8 mouse cellular contexts compared by ENCODE assay signal in genomic region chr7:90460930-90461329, GRCm38 (mm10). TPM values are rescaled to one million over a fixed set of nuclear protein-coding genes. Genes with fewer than 3 reads are reported as not detected.
DNase-seq lines count a peak whose midpoint lies in the region; ATAC-seq and TF ChIP-seq lines count a peak whose summit lies in the region.

No protein-coding gene starts in this region.

- no peak for TF ChIP-seq EP300 in ES-Bruce4 (IDR thresholded peaks at IDR 0.05; ENCODE audit: insufficient read depth, low read depth, low read length)

- H3K27ac ChIP-seq in ES-Bruce4 (ENCODE audit: insufficient read depth, low read length): no peak overlapping the region
- H3K27ac ChIP-seq in kidney, postnatal 0 days: no peak overlapping the region

- no peak for TF ChIP-seq POLR2A in ES-Bruce4 (IDR thresholded peaks at IDR 0.05; ENCODE audit: insufficient read depth, low read length)

- ATAC-seq in erythroblast, adult 5-6 weeks (replicated peaks; ENCODE audit: low FRiP score, poor library complexity, severe bottlenecking): 0 out of 2 replicates have a peak, but pooled peaks have one; percentile 36
- no peak for ATAC-seq in kidney, postnatal 0 days (replicated peaks; ENCODE audit: low FRiP score, low read depth)
- ATAC-seq in megakaryocyte, adult 5-6 weeks (ENCODE audit: poor library complexity, severe bottlenecking): peak; percentile 75

- no peaks in the 10 kb centered on the region for H3K4me1 ChIP-seq in ES-Bruce4 (ENCODE audit: control insufficient read depth, insufficient read depth, low read length)
- H3K4me1 ChIP-seq in kidney, postnatal 0 days (replicated peaks; ENCODE audit: insufficient read depth, low read length): peaks cover 5% of the 10 kb centered on the region; the same call in 1 of the 2 replicates

- peak; percentile 48 for TF ChIP-seq CTCF in ES-Bruce4 (IDR thresholded peaks at IDR 0.05; ENCODE audit: low read depth, low read length)
- peak; percentile 53 for TF ChIP-seq CTCF in kidney, postnatal 0 days (IDR thresholded peaks at IDR 0.05; ENCODE audit: low read depth)

- H3K27me3 ChIP-seq in ES-Bruce4 (ENCODE audit: control insufficient read depth, insufficient read depth, low read length, poor library complexity, severe bottlenecking): no peaks in the 10 kb centered on the region
- no peaks in the 10 kb centered on the region for H3K27me3 ChIP-seq in kidney, postnatal 0 days (ENCODE audit: insufficient read depth, low read length)

- intact Hi-C loops in left cerebral cortex, postnatal 25 days (cut with DNase I): no loop called here

- no peak overlapping the region for H3K4me3 ChIP-seq in ES-Bruce4 (ENCODE audit: low read depth, low read length)
- H3K4me3 ChIP-seq in kidney, postnatal 0 days (replicated peaks; ENCODE audit: low read depth, low read length): no peak overlapping the region

- 16% methylated on average over 14 of the region's 14 CpGs for WGBS in kidney, postnatal 0 days

- H3K36me3 ChIP-seq in ES-Bruce4 (ENCODE audit: control insufficient read depth, insufficient read depth, low read length, poor library complexity, severe bottlenecking): no peaks in the 10 kb centered on the region
- no peaks in the 10 kb centered on the region for H3K36me3 ChIP-seq in kidney, postnatal 0 days (ENCODE audit: insufficient read depth, low read length)

- H3K9ac ChIP-seq in ES-Bruce4 (ENCODE audit: low read depth, poor library complexity, severe bottlenecking): no peak overlapping the region
- no peak overlapping the region for H3K9ac ChIP-seq in kidney, postnatal 0 days (ENCODE audit: low read depth, low read length)

- H3K4me2 ChIP-seq in kidney, postnatal 0 days (ENCODE audit: low read length): no peak overlapping the region

- peak; percentile 24 for DNase-seq in gastrocnemius, postnatal 10 days
- no peak for DNase-seq in gastrocnemius, adult 18-20 months (ENCODE audit: low spot score)
- no peak for DNase-seq in kidney, postnatal 0 days (ENCODE audit: low spot score)
- DNase-seq in thymus, postnatal 0 days (ENCODE audit: low spot score): peak; percentile 59
- DNase-seq in left cerebral cortex, postnatal 25 days (ENCODE audit: low spot score in 2 of 2): no peak

- H3K9me3 ChIP-seq in ES-Bruce4 (replicated peaks; ENCODE audit: control insufficient read depth, insufficient read depth, low read length, poor library complexity, severe bottlenecking): no peaks in the 10 kb centered on the region
- no peaks in the 10 kb centered on the region for H3K9me3 ChIP-seq in kidney, postnatal 0 days (replicated peaks; ENCODE audit: low read length)

RNA-seq across cellular contexts. Expression of gene Tmem126a, which starts 3.9 kb away (rescaled TPM):
- 10 to 100 TPM; 67.8 to 83.8 TPM for total RNA-seq in gastrocnemius, postnatal 10 days (2021)
- 100 to 1,000 TPM; 104 to 105 TPM for total RNA-seq in gastrocnemius, adult 18-20 months (2021)
- 51.9 and 57.6 TPM in 2 replicates for polyA plus RNA-seq in ES-Bruce4 (2011; ENCODE audit: insufficient read depth, insufficient read length, low read depth, missing spikeins)
- 2.7 and 8.8 TPM in 2 replicates for total RNA-seq in erythroblast, adult 5-6 weeks (2015; ENCODE audit: low replicate concordance)
- 4.9 and 7.2 TPM in 2 replicates for total RNA-seq in erythroblast, adult 5-6 weeks (2017; ENCODE audit: low replicate concordance)
- 144 TPM in 2 replicates for polyA plus RNA-seq in kidney, postnatal 0 days (2015; fragmentation: Nextera tagmentation; extraction: Ambion mirVana)
- 59.0 and 64.5 TPM in 2 replicates for total RNA-seq in megakaryocyte, adult 5-6 weeks (2015)
- total RNA-seq in megakaryocyte, adult 5-6 weeks (2017): 20.7 and 31.2 TPM in 2 replicates
- polyA plus RNA-seq in thymus, postnatal 0 days (2015; fragmentation: Nextera tagmentation; extraction: Ambion mirVana): 60.0 and 67.6 TPM in 2 replicates
- 10 to 100 TPM; 43.2 to 44.8 TPM for total RNA-seq in left cerebral cortex, postnatal 25 days (2021)

RNA-seq across cellular contexts. Expression of gene Tmem126b, which starts 14.9 kb away (rescaled TPM):
- 10 to 100 TPM; 13.2 to 14.0 TPM for total RNA-seq in gastrocnemius, postnatal 10 days (2021)
- total RNA-seq in gastrocnemius, adult 18-20 months (2021): 10 to 100 TPM; 19.6 to 19.8 TPM
- polyA plus RNA-seq in ES-Bruce4 (2011; ENCODE audit: insufficient read depth, insufficient read length, low read depth, missing spikeins): 15.1 and 15.8 TPM in 2 replicates
- 4.6 and 7.1 TPM in 2 replicates for total RNA-seq in erythroblast, adult 5-6 weeks (2015; ENCODE audit: low replicate concordance)
- total RNA-seq in erythroblast, adult 5-6 weeks (2017; ENCODE audit: low replicate concordance): 3.2 and 5.6 TPM in 2 replicates
- 34.0 and 34.8 TPM in 2 replicates for polyA plus RNA-seq in kidney, postnatal 0 days (2015; fragmentation: Nextera tagmentation; extraction: Ambion mirVana)
- 11.9 and 15.3 TPM in 2 replicates for total RNA-seq in megakaryocyte, adult 5-6 weeks (2015)
- 11.9 and 13.5 TPM in 2 replicates for total RNA-seq in megakaryocyte, adult 5-6 weeks (2017)
- 20.7 and 21.0 TPM in 2 replicates for polyA plus RNA-seq in thymus, postnatal 0 days (2015; fragmentation: Nextera tagmentation; extraction: Ambion mirVana)
- 10 to 100 TPM; 22.6 to 24.0 TPM for total RNA-seq in left cerebral cortex, postnatal 25 days (2021)

RNA-seq across cellular contexts. Expression of gene Dlg2, which starts 15.5 kb away (rescaled TPM):
- total RNA-seq in gastrocnemius, postnatal 10 days (2021): 1 to 10 TPM; 1.8 to 3.4 TPM
- total RNA-seq in gastrocnemius, adult 18-20 months (2021): 1 to 10 TPM in 1 of 2 experiments, under 1 TPM in 1; 0.50 to 1.5 TPM
- polyA plus RNA-seq in ES-Bruce4 (2011; ENCODE audit: insufficient read depth, insufficient read length, low read depth, missing spikeins): 0.85 TPM in 1 of 2 replicates, not detected in the other
- 0.21 and 1.2 TPM in 2 replicates for total RNA-seq in erythroblast, adult 5-6 weeks (2015; ENCODE audit: low replicate concordance)
- 0.60 TPM in 1 of 2 replicates, not detected in the other for total RNA-seq in erythroblast, adult 5-6 weeks (2017; ENCODE audit: low replicate concordance)
- 0.77 and 0.87 TPM in 2 replicates for polyA plus RNA-seq in kidney, postnatal 0 days (2015; fragmentation: Nextera tagmentation; extraction: Ambion mirVana)
- not detected in 2 replicates for total RNA-seq in megakaryocyte, adult 5-6 weeks (2015)
- total RNA-seq in megakaryocyte, adult 5-6 weeks (2017): 0.28 and 0.33 TPM in 2 replicates
- polyA plus RNA-seq in thymus, postnatal 0 days (2015; fragmentation: Nextera tagmentation; extraction: Ambion mirVana): 11.7 and 13.7 TPM in 2 replicates
- total RNA-seq in left cerebral cortex, postnatal 25 days (2021): 100 to 1,000 TPM; 319 to 325 TPM

RNA-seq across cellular contexts. Expression of gene Crebzf, which starts 18.4 kb away (rescaled TPM):
- 10 to 100 TPM; 20.0 to 30.5 TPM for total RNA-seq in gastrocnemius, postnatal 10 days (2021)
- 10 to 100 TPM; 12.5 to 13.6 TPM for total RNA-seq in gastrocnemius, adult 18-20 months (2021)
- polyA plus RNA-seq in ES-Bruce4 (2011; ENCODE audit: insufficient read depth, insufficient read length, low read depth, missing spikeins): 49.5 and 55.8 TPM in 2 replicates
- total RNA-seq in erythroblast, adult 5-6 weeks (2015; ENCODE audit: low replicate concordance): 66.3 and 72.1 TPM in 2 replicates
- 54.6 and 56.1 TPM in 2 replicates for total RNA-seq in erythroblast, adult 5-6 weeks (2017; ENCODE audit: low replicate concordance)
- polyA plus RNA-seq in kidney, postnatal 0 days (2015; fragmentation: Nextera tagmentation; extraction: Ambion mirVana): 36.4 and 41.5 TPM in 2 replicates
- total RNA-seq in megakaryocyte, adult 5-6 weeks (2015): 74.9 and 89.1 TPM in 2 replicates
- total RNA-seq in megakaryocyte, adult 5-6 weeks (2017): 47.2 and 52.6 TPM in 2 replicates
- polyA plus RNA-seq in thymus, postnatal 0 days (2015; fragmentation: Nextera tagmentation; extraction: Ambion mirVana): 34.7 and 38.5 TPM in 2 replicates
- total RNA-seq in left cerebral cortex, postnatal 25 days (2021): 10 to 100 TPM; 78.1 to 84.6 TPM

RNA-seq across cellular contexts. Expression of gene Ccdc89, which starts 34.6 kb away (rescaled TPM):
- under 1 TPM in 1 of 2 experiments, not detected in 1; 0.11 TPM for total RNA-seq in gastrocnemius, postnatal 10 days (2021)
- total RNA-seq in gastrocnemius, adult 18-20 months (2021): under 1 TPM; 0.09 to 0.11 TPM
- polyA plus RNA-seq in ES-Bruce4 (2011; ENCODE audit: insufficient read depth, insufficient read length, low read depth, missing spikeins): 0.67 and 0.75 TPM in 2 replicates
- not detected in 2 replicates for total RNA-seq in erythroblast, adult 5-6 weeks (2015; ENCODE audit: low replicate concordance)
- total RNA-seq in erythroblast, adult 5-6 weeks (2017; ENCODE audit: low replicate concordance): not detected in 2 replicates
- polyA plus RNA-seq in kidney, postnatal 0 days (2015; fragmentation: Nextera tagmentation; extraction: Ambion mirVana): 1.0 and 1.6 TPM in 2 replicates
- total RNA-seq in megakaryocyte, adult 5-6 weeks (2015): not detected in 2 replicates
- not detected in 2 replicates for total RNA-seq in megakaryocyte, adult 5-6 weeks (2017)
- polyA plus RNA-seq in thymus, postnatal 0 days (2015; fragmentation: Nextera tagmentation; extraction: Ambion mirVana): 0.22 and 0.24 TPM in 2 replicates
- under 1 TPM; 0.71 to 0.78 TPM for total RNA-seq in left cerebral cortex, postnatal 25 days (2021)

Comparison
In these comparisons a context has a peak if more than half of its experiments do, and no peak if none do; other contexts are left out.
1. DNase-seq: peak in gastrocnemius, postnatal 10 days (single experiment) and thymus, postnatal 0 days (single experiment); none in gastrocnemius, adult 18-20 months (single experiment), kidney, postnatal 0 days (single experiment) and left cerebral cortex, postnatal 25 days (0 of 2).
2. RNA of gene Dlg2, which starts 15.5 kb away (total RNA-seq): 319 to 325 TPM in left cerebral cortex, postnatal 25 days; 1.8 to 3.4 TPM in gastrocnemius, postnatal 10 days, 0.50 to 1.5 TPM in gastrocnemius, adult 18-20 months, 0.21 to 1.2 TPM in erythroblast, adult 5-6 weeks and 0.28 to 0.33 TPM in megakaryocyte, adult 5-6 weeks; every median in the first group is over 10 times any median in the second.